16 mouse cellular contexts compared by ENCODE assay signal in genomic region chr7:134821264-134821663, GRCm38 (mm10).
DNase-seq lines count a peak whose midpoint lies in the region; ATAC-seq lines count a peak whose summit lies in the region.
"Had no signal": no experiment of that assay in that cellular context is flagged by ENCODE, and none has a peak within 500 bp of the region (broad histone marks: within the 10 kb centered on the region; RNA-seq: fewer than 3 reads in every experiment).

No protein-coding gene starts in this region.

- H3K27me3 ChIP-seq in hindbrain, embryonic 14.5 days (ENCODE audit: control insufficient read depth, insufficient read depth, low read length): no peaks in the 10 kb centered on the region
- no peaks in the 10 kb centered on the region for H3K27me3 ChIP-seq in hindbrain, embryonic 16.5 days (replicated peaks; ENCODE audit: control insufficient read depth, insufficient read depth, low read length)
- H3K27me3 ChIP-seq: limb, embryonic 12.5 days; liver, embryonic 13.5 days; lung, embryonic 15.5 days; neural tube, embryonic 12.5 days had no signal

- ATAC-seq in hindbrain, embryonic 14.5 days (ENCODE audit: low FRiP score): no peak
- no peak for ATAC-seq in hindbrain, embryonic 16.5 days
- ATAC-seq in megakaryocyte-erythroid progenitor cell, adult 5-6 weeks (replicated peaks; ENCODE audit: low FRiP score, low TSS enrichment, poor library complexity, severe bottlenecking): no peak

- H3K4me1 ChIP-seq in hindbrain, embryonic 14.5 days (replicated peaks; ENCODE audit: control insufficient read depth, insufficient read depth, low read length): no peaks in the 10 kb centered on the region; the same call in 1 of the 2 replicates
- H3K4me1 ChIP-seq in hindbrain, embryonic 16.5 days (ENCODE audit: control insufficient read depth, insufficient read depth, low read depth, low read length): peaks cover 16% of the 10 kb centered on the region
- H3K4me1 ChIP-seq: limb, embryonic 12.5 days; liver, embryonic 13.5 days; neural tube, embryonic 12.5 days had no signal

- H3K4me2 ChIP-seq in hindbrain, embryonic 14.5 days (replicated peaks): no peak overlapping the region
- H3K4me2 ChIP-seq in hindbrain, embryonic 16.5 days (ENCODE audit: low read length): no peak overlapping the region
- H3K4me2 ChIP-seq: limb, embryonic 12.5 days; liver, embryonic 13.5 days; lung, embryonic 15.5 days; neural tube, embryonic 12.5 days had no signal

- DNase-seq in cerebellum, postnatal 14 days: peak; percentile 67 to 82
- no peak for DNase-seq in cerebellum, adult 8-10 months
- DNase-seq in hindbrain, embryonic 14.5 days (ENCODE audit: low spot score): peak; percentile 27
- peak; percentile 11 for DNase-seq in brain, adult 2 months (ENCODE audit: low read depth, low spot score)
- peak; percentile 23 for DNase-seq in retina, embryonic 14.5 days (ENCODE audit: low spot score)
- DNase-seq: adrenal gland, postnatal 10 days; gastrocnemius, postnatal 14 days; liver, embryonic 13.5 days; right cerebral cortex, postnatal 4 days; thymus, postnatal 36 days had no signal

- H3K27ac ChIP-seq in hindbrain, embryonic 14.5 days: no peak overlapping the region
- H3K27ac ChIP-seq in hindbrain, embryonic 16.5 days (ENCODE audit: low read depth, low read length): no peak overlapping the region
- H3K27ac ChIP-seq: left cerebral cortex, adult 2 months; limb, embryonic 12.5 days; liver, embryonic 13.5 days; lung, embryonic 15.5 days; neural tube, embryonic 12.5 days had no signal

- no peaks in the 10 kb centered on the region for H3K9me3 ChIP-seq in hindbrain, embryonic 14.5 days (ENCODE audit: control insufficient read depth, low read length)
- no peaks in the 10 kb centered on the region for H3K9me3 ChIP-seq in hindbrain, embryonic 16.5 days (ENCODE audit: control insufficient read depth, low read length)
- H3K9me3 ChIP-seq: limb, embryonic 12.5 days; liver, embryonic 13.5 days; lung, embryonic 15.5 days; neural tube, embryonic 12.5 days had no signal

- H3K4me3 ChIP-seq in hindbrain, embryonic 14.5 days (replicated peaks; ENCODE audit: low read length): no peak overlapping the region
- no peak overlapping the region for H3K4me3 ChIP-seq in hindbrain, embryonic 16.5 days (ENCODE audit: low read length)
- H3K4me3 ChIP-seq: left cerebral cortex, adult 2 months; limb, embryonic 12.5 days; liver, embryonic 13.5 days; lung, embryonic 15.5 days; neural tube, embryonic 12.5 days had no signal

- WGBS in hindbrain, embryonic 14.5 days: 39% methylated on average over 1 of the region's 1 CpGs
- 24% methylated on average over 1 of the region's 1 CpGs for WGBS in hindbrain, embryonic 16.5 days

- H3K9ac ChIP-seq in hindbrain, embryonic 14.5 days: no peak overlapping the region
- no peak overlapping the region for H3K9ac ChIP-seq in hindbrain, embryonic 16.5 days (ENCODE audit: low read depth, low read length)
- H3K9ac ChIP-seq: limb, embryonic 12.5 days; liver, embryonic 13.5 days; lung, embryonic 15.5 days; neural tube, embryonic 12.5 days had no signal

- H3K36me3 ChIP-seq in hindbrain, embryonic 14.5 days (replicated peaks; ENCODE audit: control insufficient read depth, insufficient read depth): no peaks in the 10 kb centered on the region
- no peaks in the 10 kb centered on the region for H3K36me3 ChIP-seq in hindbrain, embryonic 16.5 days (ENCODE audit: control insufficient read depth, insufficient read depth, low read length)
- H3K36me3 ChIP-seq: liver, embryonic 13.5 days; neural tube, embryonic 12.5 days had no signal
